Mouse (Mus musculus): ENCODE measurements around the gene Ankfy1. TPM values are rescaled to one million over a fixed set of nuclear protein-coding genes. Genes with fewer than 3 reads are reported as not detected.
"Not testable (repeated sequence)": the region's sequence is repeated elsewhere in the genome, so short reads cannot be mapped to it uniquely, and the experiment has no call there.

Gene Ankfy1
- polyA plus RNA-seq, 1 experiment from 2014 or later = 9.2 TPM

GRCm38 (mm10) chr11:72680726-72681125 is 9.1 kb upstream of the Ankfy1 start:
- no peak for ATAC-seq (ENCODE audit: low read depth)
- H3K9ac ChIP-seq = no peak overlapping the region

GRCm38 (mm10) chr11:72683402-72683801 is 6.4 kb upstream of the Ankfy1 start:
- WGBS (ENCODE audit: insufficient replicate concordance) = 86% methylated on average over 2 of the region's 2 CpGs

More at GRCm38 (mm10) chr11:72680726-72681125, 9.1 kb upstream of the Ankfy1 start:
- Histone ChIP-seq H3K4me3 (replicated peaks) (no peak overlapping the region), H3K27me3 (no peaks in the 10 kb centered on the region), H3K27ac (no peak overlapping the region), H3K4me2 (no peak overlapping the region), H3K36me3 (0 out of 2 replicates have a peak, but pooled peaks cover 7% of the 10 kb centered on the region), H3K9me3 (replicated peaks) (no peaks in the 10 kb centered on the region), H3K4me1 (replicated peaks) (peaks cover 9% of the 10 kb centered on the region)
- no peak for DNase-seq

GRCm38 (mm10) chr11:72686697-72687096 is 3.1 kb upstream of the Ankfy1 start:
- ATAC-seq (ENCODE audit: low read depth) (no peak), DNase-seq (no peak)
- Histone ChIP-seq H3K9me3 (replicated peaks) (no peaks in the 10 kb centered on the region), H3K9ac (no peak overlapping the region), H3K4me2 (no peak overlapping the region), H3K27me3 (no peaks in the 10 kb centered on the region), H3K27ac (peak overlapping the region; percentile 97), H3K4me3 (replicated peaks) (no peak overlapping the region), H3K4me1 (replicated peaks) (peaks cover 56% of the 10 kb centered on the region), H3K36me3 (no peaks in the 10 kb centered on the region)

More at GRCm38 (mm10) chr11:72683402-72683801, 6.4 kb upstream of the Ankfy1 start:
- no peak overlapping the region for H3K4me2 ChIP-seq
- peaks cover 33% of the 10 kb centered on the region for H3K4me1 ChIP-seq (replicated peaks)
- 0 out of 2 replicates have a peak, but pooled peaks cover 7% of the 10 kb centered on the region for H3K36me3 ChIP-seq
- no peak overlapping the region for H3K4me3 ChIP-seq (replicated peaks)
- H3K27me3 ChIP-seq = no peaks in the 10 kb centered on the region
- ATAC-seq (ENCODE audit: low read depth) (no peak), DNase-seq (no peak)
- no peaks in the 10 kb centered on the region for H3K9me3 ChIP-seq (replicated peaks)
- H3K27ac ChIP-seq = no peak overlapping the region
- H3K9ac ChIP-seq = no peak overlapping the region

- peak overlapping the region; percentile 97 for H3K27ac ChIP-seq
- H3K4me3 ChIP-seq (replicated peaks) = peak overlapping the region; percentile 79
- H3K36me3 ChIP-seq = no peaks in the 10 kb centered on the region
- WGBS (ENCODE audit: insufficient replicate concordance) = 32% methylated on average over 5 of the region's 5 CpGs
- ATAC-seq (ENCODE audit: low read depth) = no peak
- H3K4me2 ChIP-seq = peak overlapping the region; percentile 91
- no peak for DNase-seq
- H3K27me3 ChIP-seq = no peaks in the 10 kb centered on the region
- peaks cover 70% of the 10 kb centered on the region for H3K4me1 ChIP-seq (replicated peaks)
- peak overlapping the region; percentile 91 for H3K9ac ChIP-seq
- H3K9me3 ChIP-seq (replicated peaks) = no peaks in the 10 kb centered on the region
Observed at GRCm38 (mm10) chr11:72688242-72688641, 1.6 kb upstream of the Ankfy1 start.

GRCm38 (mm10) chr11:72689115-72689514 is 691 bp upstream of the Ankfy1 start:
- H3K4me1 ChIP-seq (replicated peaks) = peaks cover 78% of the 10 kb centered on the region
- no peaks in the 10 kb centered on the region for H3K27me3 ChIP-seq
- no peaks in the 10 kb centered on the region for H3K9me3 ChIP-seq (replicated peaks)
- H3K27ac ChIP-seq = peak overlapping the region; percentile 97
- peak; percentile 74 for DNase-seq
- peak overlapping the region; percentile 79 for H3K4me3 ChIP-seq (replicated peaks)
- 10% methylated on average over 3 of the region's 3 CpGs for WGBS (ENCODE audit: insufficient replicate concordance)
- H3K4me2 ChIP-seq = peak overlapping the region; percentile 91
- H3K9ac ChIP-seq = peak overlapping the region; percentile 91
- peaks cover 3% of the 10 kb centered on the region; the same call in 1 of the 2 replicates for H3K36me3 ChIP-seq
- peak; percentile 83 for ATAC-seq (ENCODE audit: low read depth)

- peak overlapping the region; percentile 91; the same call in 1 of the 2 replicates for H3K9ac ChIP-seq
Observed at GRCm38 (mm10) chr11:72692353-72692752, 2.5 kb downstream of the Ankfy1 start.

GRCm38 (mm10) chr11:72695025-72695424 is 5.2 kb downstream of the Ankfy1 start:
- no peak for DNase-seq
- H3K9me3 ChIP-seq (replicated peaks) = no peaks in the 10 kb centered on the region
- no peaks in the 10 kb centered on the region for H3K27me3 ChIP-seq
- peaks cover 13% of the 10 kb centered on the region for H3K36me3 ChIP-seq
- peaks cover 70% of the 10 kb centered on the region for H3K4me1 ChIP-seq (replicated peaks)
- H3K4me3 ChIP-seq (replicated peaks) = no peak overlapping the region; the same call in 1 of the 2 replicates
- peak; percentile 75 for ATAC-seq (ENCODE audit: low read depth)
- peak overlapping the region; percentile 71 for H3K27ac ChIP-seq
- peak overlapping the region; percentile 34; the same call in 1 of the 2 replicates for H3K9ac ChIP-seq
- 30% methylated on average over 3 of the region's 3 CpGs for WGBS (ENCODE audit: insufficient replicate concordance)
- peak overlapping the region; percentile 54 for H3K4me2 ChIP-seq

More at GRCm38 (mm10) chr11:72692353-72692752, 2.5 kb downstream of the Ankfy1 start:
- Histone ChIP-seq H3K27me3 (no peaks in the 10 kb centered on the region), H3K4me3 (replicated peaks) (peak overlapping the region; percentile 79), H3K4me2 (peak overlapping the region; percentile 91), H3K27ac (peak overlapping the region; percentile 1; the same call in 1 of the 2 replicates), H3K36me3 (peaks cover 6% of the 10 kb centered on the region), H3K4me1 (replicated peaks) (peaks cover 88% of the 10 kb centered on the region), H3K9me3 (replicated peaks) (no peaks in the 10 kb centered on the region)
- ATAC-seq (ENCODE audit: low read depth) (no peak), DNase-seq (no peak)
- 85% methylated on average over 4 of the region's 4 CpGs for WGBS (ENCODE audit: insufficient replicate concordance)

GRCm38 (mm10) chr11:72696368-72696971 is 6.7 kb downstream of the Ankfy1 start:
- H3K9ac ChIP-seq = peak overlapping the region; percentile 31; the same call in 1 of the 2 replicates
- H3K4me3 ChIP-seq (replicated peaks) = no peak overlapping the region
- WGBS (ENCODE audit: insufficient replicate concordance) = 19% methylated on average over 2 of the region's 2 CpGs
- H3K9me3 ChIP-seq (replicated peaks) = no peaks in the 10 kb centered on the region
- DNase-seq (no peak), ATAC-seq (ENCODE audit: low read depth) (no peak; the same call in 1 of the 2 replicates)
- H3K36me3 ChIP-seq = peaks cover 16% of the 10 kb centered on the region
- no peaks in the 10 kb centered on the region for H3K27me3 ChIP-seq
- H3K4me1 ChIP-seq (replicated peaks) = peaks cover 59% of the 10 kb centered on the region
- H3K27ac ChIP-seq = peak overlapping the region; percentile 60
- H3K4me2 ChIP-seq = peak overlapping the region; percentile 19; the same call in 1 of the 2 replicates

- H3K27me3 ChIP-seq = no peaks in the 10 kb centered on the region
- H3K4me1 ChIP-seq (replicated peaks) = peaks cover 50% of the 10 kb centered on the region
- ATAC-seq (ENCODE audit: low read depth) (no peak), DNase-seq (no peak)
- no peak overlapping the region for H3K4me2 ChIP-seq
- no peak overlapping the region for H3K27ac ChIP-seq
- H3K9ac ChIP-seq = no peak overlapping the region
- no peaks in the 10 kb centered on the region for H3K9me3 ChIP-seq (replicated peaks)
- H3K36me3 ChIP-seq = peaks cover 16% of the 10 kb centered on the region
- no peak overlapping the region for H3K4me3 ChIP-seq (replicated peaks)
Observed at GRCm38 (mm10) chr11:72697323-72697722, 7.5 kb downstream of the Ankfy1 start.

GRCm38 (mm10) chr11:72705111-72705510 is 15.3 kb downstream of the Ankfy1 start:
- peaks cover 22% of the 10 kb centered on the region; the same call in 1 of the 2 replicates for H3K36me3 ChIP-seq
- H3K4me3 ChIP-seq (replicated peaks); H3K27me3 ChIP-seq; DNase-seq; H3K27ac ChIP-seq; H3K4me2 ChIP-seq; H3K9me3 ChIP-seq (replicated peaks); H3K9ac ChIP-seq; ATAC-seq (ENCODE audit: low read depth); H3K4me1 ChIP-seq (replicated peaks): not testable (repeated sequence)
- WGBS (ENCODE audit: insufficient replicate concordance) = 86% methylated on average over 2 of the region's 2 CpGs

- Histone ChIP-seq H3K27ac (no peak overlapping the region), H3K4me1 (replicated peaks) (0 out of 2 replicates have a peak, but pooled peaks cover 3% of the 10 kb centered on the region), H3K9ac (no peak overlapping the region), H3K4me3 (replicated peaks) (no peak overlapping the region), H3K4me2 (no peak overlapping the region), H3K27me3 (no peaks in the 10 kb centered on the region), H3K9me3 (replicated peaks) (no peaks in the 10 kb centered on the region), H3K36me3 (peaks cover 53% of the 10 kb centered on the region)
- no peak for DNase-seq
- 89% methylated on average over 5 of the region's 5 CpGs for WGBS (ENCODE audit: insufficient replicate concordance)
- no peak for ATAC-seq (ENCODE audit: low read depth)
Observed at GRCm38 (mm10) chr11:72712721-72713120, 22.9 kb downstream of the Ankfy1 start.

GRCm38 (mm10) chr11:72718161-72718560 is 28.4 kb downstream of the Ankfy1 start:
- Histone ChIP-seq H3K4me1 (replicated peaks) (no peaks in the 10 kb centered on the region), H3K4me3 (replicated peaks) (no peak overlapping the region), H3K27me3 (no peaks in the 10 kb centered on the region), H3K9ac (no peak overlapping the region), H3K27ac (no peak overlapping the region), H3K4me2 (no peak overlapping the region), H3K36me3 (peaks cover 43% of the 10 kb centered on the region), H3K9me3 (replicated peaks) (no peaks in the 10 kb centered on the region)
- WGBS (ENCODE audit: insufficient replicate concordance) = 82% methylated on average over 3 of the region's 3 CpGs
- ATAC-seq (ENCODE audit: low read depth) (no peak), DNase-seq (no peak)
